Comparison of ENCODE assay signal across 19 mouse cellular contexts in the genomic region with DNA sequence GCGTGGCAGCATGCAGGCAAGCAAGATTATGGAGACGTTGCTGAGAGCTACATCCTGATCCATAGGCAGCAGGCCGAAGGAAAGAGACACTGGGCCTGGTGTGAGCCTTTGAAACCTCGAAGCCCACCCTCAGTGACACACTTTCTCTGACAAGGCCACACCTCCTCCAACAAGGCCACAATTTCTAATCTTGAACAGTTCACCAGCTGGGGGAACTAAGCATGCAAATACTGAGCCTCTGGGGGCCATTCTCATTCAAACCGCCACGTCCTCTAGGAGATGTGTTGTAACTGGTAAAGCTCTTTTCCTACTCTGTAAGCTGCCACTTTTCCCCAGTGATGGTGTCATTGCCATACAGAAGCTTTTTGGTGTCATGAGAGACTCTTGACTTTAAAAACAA. TPM values are rescaled to one million over a fixed set of nuclear protein-coding genes. Genes with fewer than 3 reads are reported as not detected.
DNase-seq lines count a peak whose midpoint lies in the region; ATAC-seq lines count a peak whose summit lies in the region.
"Had no signal": no experiment of that assay in that cellular context is flagged by ENCODE, and none has a peak within 500 bp of the region (broad histone marks: within the 10 kb centered on the region; RNA-seq: fewer than 3 reads in every experiment).

No protein-coding gene starts in this region.

- peak; percentile 44; the same call in 1 of the 2 replicates for ATAC-seq in neutrophil, adult 5-6 weeks (ENCODE audit: extremely low read depth, insufficient number of reproducible peaks, low FRiP score, poor library complexity, severe bottlenecking)
- ATAC-seq: CD4-positive, CD25-positive, alpha-beta regulatory T cell, adult 4 months; forebrain, embryonic 14.5 days; hindbrain, embryonic 16.5 days had no signal

- intact Hi-C loops in heart, postnatal 14 days (cut with DNase I): no loop called here

- DNase-seq in heart, adult 11 months: peak; percentile 75
- no peak for DNase-seq in heart, postnatal 14 days
- DNase-seq in A20 (ENCODE audit: low read depth, low spot score) (peak; percentile 37), R1 (ENCODE audit: low read depth, low spot score) (peak; percentile 77)
- DNase-seq in layer of hippocampus, adult 18-20 months (ENCODE audit: low spot score in 2 of 2): no peak
- DNase-seq in gastrocnemius, postnatal 10 days: no peak
- DNase-seq: adrenal gland, postnatal 10 days; cerebellum, adult 11-12 months; cerebellum, adult 9-11 months; gastrocnemius, postnatal 36 days; heart, adult 2 months; kidney, adult 2 months; kidney, postnatal 36 days; left cerebral cortex, postnatal 4 days; thymus, postnatal 25 days had no signal

RNA-seq across cellular contexts. Expression of a gene that starts 6.6 kb away (rescaled TPM):
- total RNA-seq in heart, postnatal 14 days (2021): 100 to 1,000 TPM; 441 to 496 TPM
- total RNA-seq in neutrophil, adult 5-6 weeks (2017): 2,159 and 2,297 TPM in 2 replicates
- 100 to 1,000 TPM; 445 to 459 TPM for total RNA-seq in layer of hippocampus, adult 18-20 months (2021)
- total RNA-seq in gastrocnemius, postnatal 10 days (2021): 100 to 1,000 TPM; 713 to 722 TPM

Comparison
In these comparisons a context has a peak if more than half of its experiments do, and no peak if none do; other contexts are left out.
1. DNase-seq: peak in heart, adult 11 months (single experiment), A20 (single experiment) and R1 (single experiment); none in heart, postnatal 14 days (0 of 2), layer of hippocampus, adult 18-20 months (0 of 2) and gastrocnemius, postnatal 10 days (single experiment).